Mouse (Mus musculus): ENCODE measurements at regions not wholly inside any gene's neighbourhood (a gene's known extent, or its start where the extent isn't known, plus 50 kb on each side); places are given as distances from the start of the nearest gene placed in this dataset.

DNA sequence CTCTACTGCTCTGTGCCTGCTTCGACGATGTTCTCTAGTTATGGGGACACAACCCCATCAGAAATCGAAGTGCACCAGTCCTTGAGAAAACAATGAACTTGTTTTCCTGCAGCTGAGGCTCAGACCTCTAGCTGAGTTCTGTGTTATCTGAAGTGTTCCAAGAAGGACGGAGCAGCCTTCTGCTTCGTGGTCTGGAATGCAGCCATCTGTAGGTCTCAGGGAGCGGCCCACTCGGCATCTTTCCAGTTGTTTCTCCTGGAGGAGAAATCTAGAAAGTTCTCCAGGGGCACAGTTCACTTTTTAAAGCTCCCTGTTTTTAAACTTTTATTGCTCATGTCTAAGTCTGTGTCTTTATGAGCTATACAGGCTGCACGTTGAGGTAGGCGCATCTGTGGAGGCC, 264.3 kb downstream of the Gadd45g start:
- Histone ChIP-seq H3K4me3 (no peak overlapping the region), H3K27ac (no peak overlapping the region), H3K9me3 (replicated peaks) (no peaks in the 10 kb centered on the region), H3K4me1 (peaks cover 21% of the 10 kb centered on the region), H3K27me3 (ENCODE audit: low read depth, poor library complexity, severe bottlenecking) (no peaks in the 10 kb centered on the region), H3K36me3 (no peaks in the 10 kb centered on the region)
- 87% methylated on average over 9 of the region's 9 CpGs for WGBS
- DNase-seq (ENCODE audit: low spot score), result no peak

DNA sequence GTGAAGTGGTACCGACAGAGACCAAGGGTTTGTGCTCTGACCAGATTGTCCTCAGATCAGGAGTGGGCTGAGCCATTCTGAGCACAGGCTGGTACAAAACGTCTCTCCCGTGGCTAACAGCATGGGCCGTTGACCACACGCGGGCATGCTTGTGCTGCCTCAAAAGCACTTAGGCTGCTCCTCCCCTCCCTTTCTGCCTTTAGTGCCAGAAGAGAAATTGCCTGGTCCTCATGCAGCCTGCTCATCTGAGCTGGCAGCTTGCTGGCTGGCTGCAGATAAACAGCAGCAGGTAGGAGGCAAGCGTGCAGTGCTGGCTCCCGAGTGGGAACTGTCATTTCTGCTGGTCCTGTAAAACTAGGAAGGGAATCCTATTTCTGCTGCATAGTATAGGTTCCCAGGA, 267.1 kb downstream of the Gadd45g start:
- no peak overlapping the region for H3K4me3 ChIP-seq
- DNase-seq (ENCODE audit: low spot score), result no peak
- WGBS, result 75% methylated on average over 8 of the region's 8 CpGs
- H3K27me3 ChIP-seq (ENCODE audit: low read depth, poor library complexity, severe bottlenecking), result no peaks in the 10 kb centered on the region
- H3K36me3 ChIP-seq, result no peaks in the 10 kb centered on the region
- peaks cover 21% of the 10 kb centered on the region for H3K4me1 ChIP-seq
- H3K9me3 ChIP-seq (replicated peaks), result no peaks in the 10 kb centered on the region
- no peak overlapping the region for H3K27ac ChIP-seq

DNA sequence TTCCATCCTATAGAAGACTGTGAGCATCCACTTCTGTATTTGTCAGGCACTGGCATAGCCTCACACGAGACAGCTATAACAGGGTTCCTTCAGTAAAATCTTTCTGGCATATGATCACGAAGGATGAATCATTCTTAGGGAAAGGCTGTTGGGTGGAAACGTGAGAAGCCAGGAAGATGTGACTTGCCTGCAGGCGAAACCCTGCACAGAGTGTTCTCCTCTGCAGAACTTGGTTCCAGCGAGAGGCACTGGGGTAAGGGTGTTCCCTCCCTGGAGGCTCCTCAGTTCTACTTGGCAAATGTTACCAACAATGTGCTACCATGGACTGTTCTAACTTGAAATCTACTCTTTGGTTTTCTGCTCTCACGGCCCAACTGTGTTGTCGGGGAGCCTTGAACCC, 268.0 kb downstream of the Gadd45g start:
- WGBS, result 91% methylated on average over 7 of the region's 7 CpGs
- H3K27ac ChIP-seq, result no peak overlapping the region
- H3K4me1 ChIP-seq, result peaks cover 24% of the 10 kb centered on the region
- no peaks in the 10 kb centered on the region for H3K36me3 ChIP-seq
- no peak for DNase-seq (ENCODE audit: low spot score)
- H3K4me3 ChIP-seq, result no peak overlapping the region
- no peaks in the 10 kb centered on the region for H3K27me3 ChIP-seq (ENCODE audit: low read depth, poor library complexity, severe bottlenecking)
- no peaks in the 10 kb centered on the region for H3K9me3 ChIP-seq (replicated peaks)

DNA sequence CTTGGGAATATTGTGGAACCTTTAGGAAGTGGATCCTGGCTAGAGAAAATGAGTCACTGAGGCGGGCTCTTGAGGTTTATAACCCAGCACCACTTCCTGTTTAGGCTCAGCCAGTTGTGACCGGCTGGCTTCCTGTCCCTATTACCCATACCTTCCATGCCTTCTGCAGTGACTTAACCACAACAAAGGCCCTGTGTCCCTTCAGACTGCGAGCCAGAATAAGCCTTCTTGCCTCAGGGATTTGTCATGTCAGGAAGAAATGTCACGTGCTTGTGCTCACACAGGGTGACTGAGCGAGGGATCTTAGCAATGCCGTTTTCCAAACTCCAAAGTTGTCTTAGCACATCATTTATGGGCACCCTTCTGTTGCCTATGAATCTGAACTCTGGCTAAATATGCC, 268.5 kb downstream of the Gadd45g start:
- Histone ChIP-seq H3K4me3 (no peak overlapping the region), H3K4me1 (peaks cover 29% of the 10 kb centered on the region), H3K27me3 (ENCODE audit: low read depth, poor library complexity, severe bottlenecking) (no peaks in the 10 kb centered on the region), H3K27ac (0 out of 2 replicates have a peak overlapping the region, but pooled peaks have one; percentile 25), H3K9me3 (replicated peaks) (no peaks in the 10 kb centered on the region), H3K36me3 (no peaks in the 10 kb centered on the region)
- WGBS, result 87% methylated on average over 6 of the region's 6 CpGs
- DNase-seq (ENCODE audit: low spot score), result no peak

DNA sequence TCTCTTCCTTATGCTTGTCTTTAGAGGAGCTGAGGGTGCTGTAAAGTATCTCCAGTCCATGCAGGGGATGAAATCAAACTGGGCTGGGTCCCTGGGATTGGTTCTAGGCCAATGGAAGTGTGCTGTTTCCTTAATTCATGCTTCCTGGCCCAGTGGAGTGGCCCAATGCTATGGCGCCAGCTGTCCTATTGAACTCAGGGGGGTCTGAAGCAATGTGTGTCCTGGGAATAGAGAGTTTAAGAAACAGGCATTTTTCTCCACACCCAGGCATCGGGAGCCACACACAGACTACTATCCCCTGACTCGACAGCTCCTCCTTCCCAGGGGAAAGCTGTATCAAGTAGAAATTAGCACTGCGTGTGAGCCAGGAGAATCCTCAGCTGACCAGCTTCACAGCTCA, 269.8 kb downstream of the Gadd45g start:
- Histone ChIP-seq H3K36me3 (no peaks in the 10 kb centered on the region), H3K27me3 (ENCODE audit: low read depth, poor library complexity, severe bottlenecking) (no peaks in the 10 kb centered on the region), H3K4me1 (peaks cover 30% of the 10 kb centered on the region), H3K9me3 (replicated peaks) (no peaks in the 10 kb centered on the region), H3K4me3 (no peak overlapping the region), H3K27ac (peak overlapping the region; percentile 58; the same call in 1 of the 2 replicates)
- DNase-seq (ENCODE audit: low spot score), result no peak
- 75% methylated on average over 4 of the region's 4 CpGs for WGBS

DNA sequence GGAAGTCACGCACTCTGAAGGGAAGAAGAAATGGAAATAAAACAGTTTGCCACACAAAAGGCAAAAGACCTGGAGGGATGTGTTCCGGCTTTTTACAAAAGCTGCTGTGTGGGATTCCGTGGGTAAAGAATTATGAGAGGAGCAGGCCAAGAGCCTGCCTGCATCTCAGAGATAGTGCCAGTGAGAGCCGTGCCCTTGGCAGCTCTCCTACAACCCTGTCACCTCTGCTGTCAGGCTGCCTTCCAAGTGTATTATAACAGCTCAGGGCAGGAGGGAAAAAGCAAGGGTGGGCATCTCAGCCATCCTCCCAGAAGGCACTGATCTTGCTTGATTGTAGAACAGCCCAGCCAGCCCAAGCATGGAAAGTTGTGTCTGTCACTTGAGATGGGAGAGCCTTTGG, 270.3 kb downstream of the Gadd45g start:
- 71% methylated on average over 4 of the region's 4 CpGs for WGBS
- H3K4me1 ChIP-seq, result peaks cover 35% of the 10 kb centered on the region
- no peaks in the 10 kb centered on the region for H3K27me3 ChIP-seq (ENCODE audit: low read depth, poor library complexity, severe bottlenecking)
- no peaks in the 10 kb centered on the region for H3K9me3 ChIP-seq (replicated peaks)
- H3K27ac ChIP-seq, result peak overlapping the region; percentile 58; the same call in 1 of the 2 replicates
- no peak overlapping the region for H3K4me3 ChIP-seq
- no peaks in the 10 kb centered on the region for H3K36me3 ChIP-seq
- no peak for DNase-seq (ENCODE audit: low spot score)

DNA sequence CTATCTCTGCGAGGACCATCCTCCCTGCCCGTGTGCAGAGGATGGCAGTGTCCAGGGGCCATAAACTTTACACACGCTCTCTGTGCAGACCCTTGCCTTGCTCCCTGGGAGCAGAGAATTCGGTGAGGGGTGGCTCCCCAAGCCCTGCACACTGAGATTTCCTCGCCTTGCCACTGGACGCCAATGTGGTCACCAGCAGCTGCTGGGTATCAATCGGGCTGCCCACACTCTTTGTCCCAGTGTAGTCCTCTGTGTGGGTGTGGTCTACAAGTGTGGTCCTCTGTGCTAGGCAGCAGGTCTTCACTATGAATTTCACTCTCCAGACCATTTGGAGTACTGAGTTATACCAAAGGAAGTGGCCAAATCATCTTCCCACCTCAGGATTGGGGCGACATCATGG, 274.3 kb downstream of the Gadd45g start:
- Histone ChIP-seq H3K4me1 (peaks cover 35% of the 10 kb centered on the region), H3K27me3 (ENCODE audit: low read depth, poor library complexity, severe bottlenecking) (no peaks in the 10 kb centered on the region), H3K27ac (no peak overlapping the region), H3K4me3 (no peak overlapping the region), H3K9me3 (replicated peaks) (no peaks in the 10 kb centered on the region), H3K36me3 (no peaks in the 10 kb centered on the region)
- no peak for DNase-seq (ENCODE audit: low spot score)
- 81% methylated on average over 8 of the region's 8 CpGs for WGBS

DNA sequence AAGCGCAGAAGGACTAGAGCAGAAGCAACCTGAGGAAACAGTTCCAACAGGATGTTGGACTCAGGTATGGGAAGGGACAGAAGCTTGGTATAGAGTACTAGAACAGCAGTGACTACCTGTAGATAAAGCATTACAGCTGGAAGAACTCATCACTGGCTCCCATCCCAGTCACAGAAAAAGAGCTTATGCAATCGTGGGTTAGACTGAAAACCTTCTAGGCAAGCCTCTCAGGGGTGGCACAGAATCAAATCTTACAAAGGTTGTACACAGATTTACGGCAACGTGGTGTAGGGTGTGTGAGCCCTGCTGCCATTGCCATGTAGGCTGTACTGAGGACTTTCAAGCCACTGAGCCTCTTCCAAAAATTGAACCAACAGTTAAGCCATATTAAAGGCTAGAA, 278.6 kb downstream of the Gadd45g start:
- Histone ChIP-seq H3K27ac (no peak overlapping the region), H3K4me1 (0 out of 2 replicates have a peak, but pooled peaks cover 6% of the 10 kb centered on the region)

DNA sequence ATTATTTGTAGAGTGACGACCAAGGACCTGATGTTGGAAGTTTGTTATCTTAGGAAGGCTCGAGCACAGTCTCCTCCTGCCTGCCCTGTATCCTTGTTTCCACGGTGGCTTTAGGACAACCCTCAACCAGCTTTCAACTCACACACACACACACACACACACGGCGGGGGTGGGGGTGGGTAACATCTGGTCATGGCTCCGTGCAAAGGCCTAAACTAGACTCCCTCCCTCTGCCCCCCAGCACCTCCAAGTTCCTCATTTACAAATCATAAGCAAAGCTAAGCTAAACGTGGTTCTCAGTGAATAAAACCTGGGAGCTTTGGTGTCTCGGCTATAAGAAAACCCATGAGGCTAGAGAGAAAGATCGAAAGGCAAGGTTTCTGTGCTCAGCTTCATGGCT, 281.3 kb downstream of the Gadd45g start:
- H3K27ac ChIP-seq, result no peak overlapping the region
- H3K4me1 ChIP-seq, result no peaks in the 10 kb centered on the region
- H3K27me3 ChIP-seq (ENCODE audit: low read depth, poor library complexity, severe bottlenecking), result no peaks in the 10 kb centered on the region
- H3K4me3 ChIP-seq, result no peak overlapping the region
- no peaks in the 10 kb centered on the region for H3K9me3 ChIP-seq (replicated peaks)
- no peaks in the 10 kb centered on the region for H3K36me3 ChIP-seq
- DNase-seq (ENCODE audit: low spot score), result no peak
- WGBS, result 81% methylated on average over 9 of the region's 9 CpGs

More for the DNA sequence above, 278.6 kb downstream of the Gadd45g start:
- 85% methylated on average over 4 of the region's 4 CpGs for WGBS
- H3K27me3 ChIP-seq (ENCODE audit: low read depth, poor library complexity, severe bottlenecking), result no peaks in the 10 kb centered on the region
- H3K4me3 ChIP-seq, result no peak overlapping the region
- DNase-seq (ENCODE audit: low spot score), result no peak
- H3K36me3 ChIP-seq, result no peaks in the 10 kb centered on the region
- H3K9me3 ChIP-seq (replicated peaks), result no peaks in the 10 kb centered on the region

DNA sequence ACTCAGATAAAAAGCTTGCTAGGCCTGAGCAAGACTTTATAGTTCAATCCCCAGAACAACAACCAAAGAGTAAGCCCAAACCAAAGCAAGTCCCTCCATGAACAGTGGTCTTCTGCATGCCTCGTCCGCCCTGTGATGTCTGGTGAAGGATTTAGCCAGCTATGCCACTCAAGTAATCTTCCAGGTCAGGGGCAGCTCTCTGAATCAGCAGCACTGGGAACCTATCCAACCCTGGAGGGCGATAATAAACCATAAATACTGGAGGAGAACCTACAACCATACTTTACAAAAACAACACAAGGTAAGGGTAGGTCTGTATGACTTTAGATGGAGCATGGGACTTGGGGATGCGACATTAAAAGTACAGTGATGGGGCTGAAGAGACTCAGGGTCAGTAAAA, 283.0 kb downstream of the Gadd45g start:
- WGBS, result 87% methylated on average over 4 of the region's 4 CpGs
- H3K36me3 ChIP-seq, result no peaks in the 10 kb centered on the region
- no peaks in the 10 kb centered on the region for H3K27me3 ChIP-seq (ENCODE audit: low read depth, poor library complexity, severe bottlenecking)
- no peak overlapping the region for H3K27ac ChIP-seq
- no peak overlapping the region for H3K4me3 ChIP-seq
- no peaks in the 10 kb centered on the region for H3K9me3 ChIP-seq (replicated peaks)
- H3K4me1 ChIP-seq, result no peaks in the 10 kb centered on the region
- DNase-seq (ENCODE audit: low spot score), result no peak

DNA sequence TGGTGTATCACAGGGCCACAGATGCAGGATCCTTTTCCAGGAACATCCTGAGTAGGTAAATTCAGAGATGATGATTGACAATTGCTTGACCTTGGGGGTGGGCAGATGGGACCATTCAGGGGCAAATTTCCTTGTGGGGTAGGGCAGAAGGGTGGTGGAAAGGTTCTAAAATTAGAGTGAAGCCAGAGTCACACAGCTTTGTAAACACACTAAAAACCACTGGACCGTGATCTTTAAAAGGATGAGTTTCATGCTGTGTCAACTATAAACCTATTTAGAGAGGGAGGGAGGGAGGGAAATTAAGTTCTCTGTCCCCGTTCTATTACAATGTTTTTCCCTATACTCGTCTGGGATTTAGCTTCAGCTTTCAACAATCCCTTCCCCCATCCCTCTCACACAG, 286.7 kb downstream of the Gadd45g start:
- H3K36me3 ChIP-seq, result no peaks in the 10 kb centered on the region
- DNase-seq (ENCODE audit: low spot score), result no peak
- H3K4me3 ChIP-seq, result no peak overlapping the region
- no peaks in the 10 kb centered on the region for H3K4me1 ChIP-seq
- H3K27me3 ChIP-seq (ENCODE audit: low read depth, poor library complexity, severe bottlenecking), result no peaks in the 10 kb centered on the region
- 78% methylated on average over 3 of the region's 3 CpGs for WGBS
- H3K9me3 ChIP-seq (replicated peaks), result no peaks in the 10 kb centered on the region
- no peak overlapping the region for H3K27ac ChIP-seq

DNA sequence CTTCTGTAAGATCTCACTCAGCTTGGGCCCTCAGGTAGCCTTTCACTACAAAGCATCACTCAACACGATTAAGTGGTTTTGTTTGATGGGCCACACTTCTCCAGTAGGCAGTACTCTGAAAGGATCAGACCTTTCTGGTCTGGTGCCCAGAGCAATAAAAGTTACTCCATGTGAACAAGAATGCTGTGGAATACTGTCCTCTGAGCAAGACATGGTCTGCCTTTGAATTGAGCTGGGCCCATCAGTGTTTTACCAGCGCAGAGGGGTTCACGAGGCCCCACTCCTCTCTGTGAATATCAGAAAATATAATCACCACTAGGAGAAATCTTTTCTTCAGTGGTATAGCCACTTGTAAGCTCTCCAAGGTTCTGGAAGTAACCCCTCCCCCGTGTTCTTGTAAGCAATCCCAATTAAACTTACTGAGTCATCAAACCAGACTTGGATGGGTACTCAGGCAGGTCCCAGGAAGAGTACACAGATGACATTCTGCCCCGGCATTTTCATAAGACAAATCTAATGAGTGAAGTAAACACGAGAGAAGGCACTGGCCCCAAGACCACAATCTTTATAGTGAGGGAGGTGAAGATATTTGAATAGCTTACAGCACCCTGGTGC, 292.0 kb downstream of the Gadd45g start:
- Histone ChIP-seq H3K27ac (no peak overlapping the region), H3K36me3 (no peaks in the 10 kb centered on the region), H3K9me3 (replicated peaks) (no peaks in the 10 kb centered on the region), H3K4me1 (peaks cover 3% of the 10 kb centered on the region; the same call in 1 of the 2 replicates), H3K4me3 (no peak overlapping the region), H3K27me3 (ENCODE audit: low read depth, poor library complexity, severe bottlenecking) (no peaks in the 10 kb centered on the region)
- DNase-seq (ENCODE audit: low spot score), result no peak
- WGBS, result 81% methylated on average over 6 of the region's 6 CpGs

DNA sequence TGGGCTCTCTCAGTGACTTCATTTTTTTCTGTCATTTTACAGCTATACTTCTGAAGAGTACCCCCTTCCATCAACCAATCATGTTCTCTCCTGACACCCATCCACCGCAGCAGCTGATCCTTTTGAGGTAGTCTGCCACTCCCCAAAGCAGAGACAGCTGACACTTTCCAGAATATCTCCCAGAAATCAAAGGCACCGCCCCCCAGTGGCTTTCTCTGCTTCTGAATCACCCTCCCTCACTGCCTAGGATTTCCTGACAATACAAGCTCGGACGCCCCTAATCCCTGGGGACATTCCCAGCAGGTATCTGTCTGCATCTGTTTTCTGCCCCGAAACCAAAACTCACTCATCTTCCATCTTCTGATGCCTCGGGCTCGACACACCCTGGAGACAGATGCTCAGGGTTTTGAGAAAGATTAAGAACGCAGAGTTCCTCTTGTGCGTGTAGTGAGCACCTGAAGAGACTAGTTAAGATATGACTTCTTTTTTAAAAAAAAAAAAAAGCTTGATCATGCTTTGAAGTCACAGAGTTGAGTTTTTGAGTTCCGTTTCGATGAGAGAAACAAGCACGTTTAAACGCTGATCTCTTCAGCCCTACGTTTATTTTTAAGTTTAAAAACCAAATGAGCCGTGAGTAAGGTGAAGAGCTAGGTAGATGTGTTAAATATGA, 292.8 kb downstream of the Gadd45g start:
- no peak overlapping the region for H3K27ac ChIP-seq
- no peak for DNase-seq (ENCODE audit: low spot score)
- WGBS, result 41% methylated on average over 15 of the region's 15 CpGs

More for the DNA sequence above, 292.8 kb downstream of the Gadd45g start:
- H3K9me3 ChIP-seq (replicated peaks), result no peaks in the 10 kb centered on the region
- no peaks in the 10 kb centered on the region for H3K36me3 ChIP-seq
- H3K27me3 ChIP-seq (ENCODE audit: low read depth, poor library complexity, severe bottlenecking), result no peaks in the 10 kb centered on the region
- no peak overlapping the region for H3K4me3 ChIP-seq
- peaks cover 3% of the 10 kb centered on the region; the same call in 1 of the 2 replicates for H3K4me1 ChIP-seq
